Mouse (Mus musculus): ENCODE data around the gene Whrn. TPM values are rescaled to one million over a fixed set of nuclear protein-coding genes. Genes with fewer than 3 reads are reported as not detected.

Whrn gene
- polyA plus RNA-seq, 1 experiment from 2014 or later = 4.8 TPM

GRCm38 (mm10) chr4:63494967-63495914 lies 550 bp downstream of the Whrn start:
- ATAC-seq (ENCODE audit: low FRiP score, low TSS enrichment) = peak; percentile 55
- H3K4me2 ChIP-seq (replicated peaks; ENCODE audit: low read depth, low read length) = peak overlapping the region; percentile 97
- H3K9ac ChIP-seq (replicated peaks; ENCODE audit: low read length) = peak overlapping the region; percentile 78
- WGBS = under 1% methylated on average over 98 of the region's 107 CpGs
- no peaks in the 10 kb centered on the region for H3K9me3 ChIP-seq (ENCODE audit: low read length)
- peaks cover 3% of the 10 kb centered on the region; the same call in 1 of the 2 replicates for H3K27me3 ChIP-seq (ENCODE audit: insufficient read depth, low read length)
- peaks cover 33% of the 10 kb centered on the region for H3K4me1 ChIP-seq (ENCODE audit: insufficient read depth, low read length)
- no peak overlapping the region for H3K27ac ChIP-seq (ENCODE audit: low read length)
- H3K36me3 ChIP-seq (ENCODE audit: insufficient read depth, low read length) = no peaks in the 10 kb centered on the region
- H3K4me3 ChIP-seq (ENCODE audit: low read length) = peak overlapping the region; percentile 72

GRCm38 (mm10) chr4:63494401-63494966 lies 1.3 kb downstream of the Whrn start:
- Histone ChIP-seq H3K9me3 (ENCODE audit: low read length) (no peaks in the 10 kb centered on the region), H3K4me2 (replicated peaks; ENCODE audit: low read depth, low read length) (peak overlapping the region; percentile 97), H3K4me3 (ENCODE audit: low read length) (peak overlapping the region; percentile 72), H3K4me1 (ENCODE audit: insufficient read depth, low read length) (peaks cover 37% of the 10 kb centered on the region), H3K27me3 (ENCODE audit: insufficient read depth, low read length) (peaks cover 2% of the 10 kb centered on the region; the same call in 1 of the 2 replicates), H3K27ac (ENCODE audit: low read length) (no peak overlapping the region), H3K9ac (replicated peaks; ENCODE audit: low read length) (peak overlapping the region; percentile 78), H3K36me3 (ENCODE audit: insufficient read depth, low read length) (no peaks in the 10 kb centered on the region)
- WGBS = 2% methylated on average over 43 of the region's 43 CpGs
- ATAC-seq (ENCODE audit: low FRiP score, low TSS enrichment) = peak; percentile 40; the same call in 1 of the 2 replicates

- no peak overlapping the region for H3K27ac ChIP-seq (ENCODE audit: low read length)
- no peak overlapping the region for H3K9ac ChIP-seq (replicated peaks; ENCODE audit: low read length)
- 0 out of 2 replicates have a peak, but pooled peaks cover 2% of the 10 kb centered on the region for H3K27me3 ChIP-seq (ENCODE audit: insufficient read depth, low read length)
- WGBS = 50% methylated on average over 9 of the region's 9 CpGs
- no peaks in the 10 kb centered on the region for H3K36me3 ChIP-seq (ENCODE audit: insufficient read depth, low read length)
- no peaks in the 10 kb centered on the region for H3K9me3 ChIP-seq (ENCODE audit: low read length)
- peaks cover 37% of the 10 kb centered on the region for H3K4me1 ChIP-seq (ENCODE audit: insufficient read depth, low read length)
- ATAC-seq (ENCODE audit: low FRiP score, low TSS enrichment) = no peak
- peak overlapping the region; percentile 97 for H3K4me2 ChIP-seq (replicated peaks; ENCODE audit: low read depth, low read length)
- peak overlapping the region; percentile 72; the same call in 1 of the 2 replicates for H3K4me3 ChIP-seq (ENCODE audit: low read length)
Measured at GRCm38 (mm10) chr4:63493351-63494121, 2.3 kb downstream of the Whrn start.

- H3K27ac ChIP-seq (ENCODE audit: low read length) = no peak overlapping the region
- H3K4me3 ChIP-seq (ENCODE audit: low read length) = no peak overlapping the region
- no peaks in the 10 kb centered on the region for H3K9me3 ChIP-seq (ENCODE audit: low read length)
- WGBS = 70% methylated on average over 6 of the region's 6 CpGs
- 0 out of 2 replicates have a peak, but pooled peaks cover 2% of the 10 kb centered on the region for H3K27me3 ChIP-seq (ENCODE audit: insufficient read depth, low read length)
- no peak overlapping the region for H3K9ac ChIP-seq (replicated peaks; ENCODE audit: low read length)
- H3K4me1 ChIP-seq (ENCODE audit: insufficient read depth, low read length) = peaks cover 41% of the 10 kb centered on the region
- ATAC-seq (ENCODE audit: low FRiP score, low TSS enrichment) = no peak
- no peak overlapping the region for H3K4me2 ChIP-seq (replicated peaks; ENCODE audit: low read depth, low read length)
- no peaks in the 10 kb centered on the region for H3K36me3 ChIP-seq (ENCODE audit: insufficient read depth, low read length)
Measured at GRCm38 (mm10) chr4:63491521-63491920, 4.3 kb downstream of the Whrn start.

- Histone ChIP-seq H3K27me3 (ENCODE audit: insufficient read depth, low read length) (0 out of 2 replicates have a peak, but pooled peaks cover under 1% of the 10 kb centered on the region), H3K4me3 (ENCODE audit: low read length) (no peak overlapping the region), H3K36me3 (ENCODE audit: insufficient read depth, low read length) (no peaks in the 10 kb centered on the region), H3K4me1 (ENCODE audit: insufficient read depth, low read length) (peaks cover 32% of the 10 kb centered on the region), H3K9me3 (ENCODE audit: low read length) (no peaks in the 10 kb centered on the region), H3K4me2 (replicated peaks; ENCODE audit: low read depth, low read length) (no peak overlapping the region), H3K27ac (ENCODE audit: low read length) (no peak overlapping the region), H3K9ac (replicated peaks; ENCODE audit: low read length) (no peak overlapping the region)
- 57% methylated on average over 3 of the region's 3 CpGs for WGBS
- no peak for ATAC-seq (ENCODE audit: low FRiP score, low TSS enrichment)
Measured at GRCm38 (mm10) chr4:63490146-63490545, 5.6 kb downstream of the Whrn start.

- Histone ChIP-seq H3K36me3 (ENCODE audit: insufficient read depth, low read length) (no peaks in the 10 kb centered on the region), H3K9ac (replicated peaks; ENCODE audit: low read length) (no peak overlapping the region), H3K9me3 (ENCODE audit: low read length) (no peaks in the 10 kb centered on the region), H3K27me3 (ENCODE audit: insufficient read depth, low read length) (no peaks in the 10 kb centered on the region), H3K4me1 (ENCODE audit: insufficient read depth, low read length) (peaks cover 27% of the 10 kb centered on the region), H3K27ac (ENCODE audit: low read length) (no peak overlapping the region), H3K4me2 (replicated peaks; ENCODE audit: low read depth, low read length) (no peak overlapping the region), H3K4me3 (ENCODE audit: low read length) (no peak overlapping the region)
- 69% methylated on average over 10 of the region's 10 CpGs for WGBS
- ATAC-seq (ENCODE audit: low FRiP score, low TSS enrichment) = no peak
Measured at GRCm38 (mm10) chr4:63489676-63490075, 6.1 kb downstream of the Whrn start.

GRCm38 (mm10) chr4:63487916-63488315 lies 7.9 kb downstream of the Whrn start:
- peaks cover 25% of the 10 kb centered on the region for H3K4me1 ChIP-seq (ENCODE audit: insufficient read depth, low read length)
- no peak for ATAC-seq (ENCODE audit: low FRiP score, low TSS enrichment)
- H3K4me3 ChIP-seq (ENCODE audit: low read length) = no peak overlapping the region
- no peak overlapping the region for H3K4me2 ChIP-seq (replicated peaks; ENCODE audit: low read depth, low read length)
- 88% methylated on average over 2 of the region's 2 CpGs for WGBS
- no peaks in the 10 kb centered on the region for H3K27me3 ChIP-seq (ENCODE audit: insufficient read depth, low read length)
- H3K36me3 ChIP-seq (ENCODE audit: insufficient read depth, low read length) = no peaks in the 10 kb centered on the region
- no peak overlapping the region for H3K27ac ChIP-seq (ENCODE audit: low read length)
- no peak overlapping the region for H3K9ac ChIP-seq (replicated peaks; ENCODE audit: low read length)
- H3K9me3 ChIP-seq (ENCODE audit: low read length) = no peaks in the 10 kb centered on the region

GRCm38 (mm10) chr4:63487256-63487655 lies 8.5 kb downstream of the Whrn start:
- H3K4me1 ChIP-seq (ENCODE audit: insufficient read depth, low read length) = peaks cover 29% of the 10 kb centered on the region
- H3K4me2 ChIP-seq (replicated peaks; ENCODE audit: low read depth, low read length) = no peak overlapping the region
- no peaks in the 10 kb centered on the region for H3K36me3 ChIP-seq (ENCODE audit: insufficient read depth, low read length)
- H3K9ac ChIP-seq (replicated peaks; ENCODE audit: low read length) = no peak overlapping the region
- no peak overlapping the region for H3K27ac ChIP-seq (ENCODE audit: low read length)
- no peaks in the 10 kb centered on the region for H3K27me3 ChIP-seq (ENCODE audit: insufficient read depth, low read length)
- ATAC-seq (ENCODE audit: low FRiP score, low TSS enrichment) = no peak
- no peak overlapping the region for H3K4me3 ChIP-seq (ENCODE audit: low read length)
- 85% methylated on average over 6 of the region's 6 CpGs for WGBS
- no peaks in the 10 kb centered on the region for H3K9me3 ChIP-seq (ENCODE audit: low read length)

GRCm38 (mm10) chr4:63486523-63486922 lies 9.3 kb downstream of the Whrn start:
- no peak overlapping the region for H3K4me3 ChIP-seq (ENCODE audit: low read length)
- no peak overlapping the region for H3K4me2 ChIP-seq (replicated peaks; ENCODE audit: low read depth, low read length)
- H3K27me3 ChIP-seq (ENCODE audit: insufficient read depth, low read length) = no peaks in the 10 kb centered on the region
- no peak for ATAC-seq (ENCODE audit: low FRiP score, low TSS enrichment)
- H3K4me1 ChIP-seq (ENCODE audit: insufficient read depth, low read length) = peaks cover 29% of the 10 kb centered on the region
- no peaks in the 10 kb centered on the region for H3K36me3 ChIP-seq (ENCODE audit: insufficient read depth, low read length)
- no peak overlapping the region for H3K9ac ChIP-seq (replicated peaks; ENCODE audit: low read length)
- WGBS = 64% methylated on average over 4 of the region's 4 CpGs
- H3K9me3 ChIP-seq (ENCODE audit: low read length) = no peaks in the 10 kb centered on the region
- no peak overlapping the region for H3K27ac ChIP-seq (ENCODE audit: low read length)
